Mouse (Mus musculus) thymus, postnatal 4 days (tissue): ENCODE data around the gene Slc29a3.
"Not testable (repeated sequence)": the region's sequence is repeated elsewhere in the genome, so short reads cannot be mapped to it uniquely, and the experiment has no call there.

Experiments
- DNase-seq: peaks from one replicate; pipeline ENCODE4 v3.0.0; 2021

The Slc29a3 gene

DNA sequence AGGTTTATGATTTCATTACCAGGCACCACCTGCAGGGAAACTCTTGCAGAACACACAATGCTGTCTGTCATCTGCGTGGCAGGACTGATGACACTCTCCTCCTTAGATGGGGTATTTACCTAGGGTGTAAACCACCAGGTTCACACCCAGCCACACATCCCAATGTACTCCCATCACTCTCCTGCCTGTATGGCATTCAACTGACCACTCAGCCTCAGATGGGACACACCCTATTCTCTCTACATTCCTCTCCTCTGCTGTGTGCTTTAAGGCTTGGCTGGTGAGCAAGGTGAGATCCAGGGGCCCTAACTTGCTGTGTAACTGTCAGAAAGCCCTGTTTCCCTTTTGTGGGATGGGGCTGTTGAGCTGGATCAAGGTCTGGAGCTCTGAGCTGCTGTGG lies 9.5 kb upstream of the Slc29a3 start:
- DNase-seq = no peak

DNA sequence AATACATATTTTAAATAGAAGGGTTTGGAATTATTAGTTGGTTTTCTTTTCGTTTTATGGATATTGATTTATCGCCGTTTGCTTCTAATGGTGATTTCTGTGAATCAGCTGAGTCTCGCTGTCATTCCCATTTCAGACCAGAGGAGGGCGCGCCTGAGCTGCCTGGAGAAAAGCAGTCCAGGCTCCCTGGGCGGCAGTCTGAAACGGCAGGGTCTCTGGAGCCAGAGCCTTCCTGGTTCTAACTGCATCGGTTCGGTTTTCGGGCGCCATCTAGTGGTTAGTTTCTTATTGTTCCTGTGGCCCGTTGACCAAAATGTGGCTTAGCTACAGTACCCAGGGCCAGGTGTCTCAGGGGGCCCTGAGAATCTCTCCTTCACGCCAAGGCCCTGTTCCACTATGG lies 7.8 kb upstream of the Slc29a3 start:
- peak; percentile 92 for DNase-seq

DNA sequence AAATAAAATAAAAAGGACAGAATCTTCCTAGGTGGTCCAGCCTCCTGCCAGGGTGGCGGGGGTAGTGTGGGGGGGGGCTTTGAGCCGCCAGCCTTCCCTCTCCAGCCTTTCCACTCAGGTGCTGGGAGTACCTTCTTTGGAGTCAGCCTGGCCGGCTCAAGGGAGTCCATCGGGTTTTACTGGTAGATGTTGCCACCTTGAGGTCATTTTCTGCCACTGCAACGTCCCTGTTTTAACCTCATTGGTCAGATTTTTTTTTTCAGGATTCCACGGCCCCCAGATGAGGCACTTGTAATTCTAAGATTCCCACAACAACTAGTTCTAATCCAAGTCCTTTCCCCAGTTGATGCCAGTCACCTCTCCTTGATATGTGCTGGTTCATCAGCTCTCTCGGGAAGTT lies 4.4 kb upstream of the Slc29a3 start:
- DNase-seq = peak; percentile 76

DNA sequence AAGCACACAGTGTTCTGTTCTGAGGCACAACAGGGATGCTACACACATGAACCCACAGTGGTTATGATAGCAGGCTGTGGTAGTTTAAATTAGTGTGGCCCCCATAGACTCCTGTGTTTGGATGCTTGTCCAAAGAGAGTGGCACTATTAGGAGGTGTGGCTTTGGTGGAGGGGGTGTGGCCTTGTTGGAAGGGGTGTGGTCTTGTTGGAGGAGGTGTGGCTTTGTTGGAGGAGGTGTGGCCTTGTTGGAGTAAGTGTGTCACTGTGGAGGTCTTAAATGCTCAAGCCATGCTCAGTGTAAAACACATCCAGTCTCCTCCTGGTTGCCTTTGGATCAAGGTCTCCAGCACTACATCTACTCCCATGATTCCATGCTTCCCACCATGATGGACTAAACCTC lies 3.6 kb upstream of the Slc29a3 start:
- no peak for DNase-seq

DNA sequence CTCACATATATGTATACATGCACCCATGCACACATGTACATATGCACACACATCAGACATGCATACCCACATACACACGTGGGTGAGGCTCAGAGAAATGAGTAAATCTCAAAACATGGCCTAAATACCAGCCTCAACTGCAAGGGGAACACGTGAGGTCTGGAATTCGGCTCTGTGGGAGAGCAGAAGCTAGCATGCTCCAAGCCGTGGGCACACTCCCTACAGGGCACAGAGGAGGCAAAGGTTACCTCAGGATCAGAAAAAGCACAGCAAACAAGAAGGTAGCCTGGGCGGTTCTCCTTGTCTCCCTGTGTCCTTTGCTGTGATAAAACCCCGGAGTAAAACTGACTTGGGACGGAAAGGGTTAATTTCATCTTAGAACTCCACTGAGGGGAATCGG lies 1.3 kb upstream of the Slc29a3 start:
- no peak for DNase-seq

DNA sequence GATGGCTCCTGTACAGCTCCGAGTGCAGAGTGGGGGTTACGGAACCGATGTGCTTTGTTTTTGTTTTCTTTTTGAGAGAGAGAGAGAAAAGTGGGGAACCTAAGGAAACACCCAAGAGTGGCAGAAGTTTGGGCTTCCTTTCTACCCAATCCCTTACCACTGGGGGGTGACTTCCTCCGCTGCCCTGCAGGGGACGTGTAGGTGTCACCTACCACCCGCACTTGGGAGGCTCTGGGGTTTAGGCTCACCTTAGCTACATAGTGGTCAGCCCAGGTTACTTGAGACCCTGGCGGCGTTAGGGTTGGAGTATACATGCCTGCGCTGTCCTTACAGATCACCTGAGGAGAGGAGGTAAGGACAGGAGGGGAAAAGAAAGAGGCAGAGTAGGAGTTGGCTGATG lies 667 bp upstream of the Slc29a3 start:
- peak; percentile 68 for DNase-seq

DNA sequence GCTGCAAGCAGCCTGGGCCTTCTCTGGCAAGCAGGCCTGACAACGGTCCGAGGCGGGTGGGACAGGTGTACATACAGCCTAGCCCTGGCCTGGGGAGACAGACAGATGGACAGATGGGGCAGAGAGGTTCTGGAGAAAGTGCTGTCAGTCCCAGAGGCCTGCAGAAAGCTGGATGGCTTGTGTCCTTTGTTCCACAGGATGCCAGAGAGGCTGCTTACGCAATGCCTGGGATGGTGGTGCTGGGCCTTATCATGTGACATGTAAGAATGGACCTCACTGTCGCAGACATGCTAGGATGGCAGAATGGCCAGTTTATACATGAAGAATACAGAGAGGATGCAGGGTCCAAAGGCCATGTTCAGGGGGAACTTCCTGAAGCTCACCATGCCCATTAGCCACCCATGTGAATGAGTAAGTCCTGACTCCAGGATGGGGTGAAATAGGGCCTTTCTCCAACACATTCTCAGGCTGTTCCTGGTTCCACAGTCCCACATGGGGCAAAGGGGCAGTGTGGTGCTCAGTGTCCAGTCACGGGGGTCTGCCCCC lies 4.9 kb downstream of the Slc29a3 start:
- DNase-seq = no peak

DNA sequence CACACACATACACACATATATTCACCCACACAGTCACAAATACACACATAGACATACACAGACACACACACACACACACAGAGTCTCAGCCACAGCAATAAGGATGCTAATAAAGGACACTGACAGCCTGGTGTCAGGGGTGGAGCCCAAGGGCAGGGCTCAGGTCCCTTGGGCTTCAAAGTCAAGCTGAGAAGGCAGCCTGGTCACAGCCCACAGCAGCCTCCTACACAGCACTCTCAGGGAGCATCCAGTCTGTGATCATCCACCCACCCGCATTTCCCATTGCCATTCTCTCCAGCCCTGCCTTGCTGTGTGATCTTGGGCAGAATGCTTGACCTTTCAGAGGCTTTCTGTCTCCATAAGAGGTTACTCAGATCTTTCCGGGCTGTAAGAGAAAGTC lies 6.1 kb downstream of the Slc29a3 start:
- no peak for DNase-seq

DNA sequence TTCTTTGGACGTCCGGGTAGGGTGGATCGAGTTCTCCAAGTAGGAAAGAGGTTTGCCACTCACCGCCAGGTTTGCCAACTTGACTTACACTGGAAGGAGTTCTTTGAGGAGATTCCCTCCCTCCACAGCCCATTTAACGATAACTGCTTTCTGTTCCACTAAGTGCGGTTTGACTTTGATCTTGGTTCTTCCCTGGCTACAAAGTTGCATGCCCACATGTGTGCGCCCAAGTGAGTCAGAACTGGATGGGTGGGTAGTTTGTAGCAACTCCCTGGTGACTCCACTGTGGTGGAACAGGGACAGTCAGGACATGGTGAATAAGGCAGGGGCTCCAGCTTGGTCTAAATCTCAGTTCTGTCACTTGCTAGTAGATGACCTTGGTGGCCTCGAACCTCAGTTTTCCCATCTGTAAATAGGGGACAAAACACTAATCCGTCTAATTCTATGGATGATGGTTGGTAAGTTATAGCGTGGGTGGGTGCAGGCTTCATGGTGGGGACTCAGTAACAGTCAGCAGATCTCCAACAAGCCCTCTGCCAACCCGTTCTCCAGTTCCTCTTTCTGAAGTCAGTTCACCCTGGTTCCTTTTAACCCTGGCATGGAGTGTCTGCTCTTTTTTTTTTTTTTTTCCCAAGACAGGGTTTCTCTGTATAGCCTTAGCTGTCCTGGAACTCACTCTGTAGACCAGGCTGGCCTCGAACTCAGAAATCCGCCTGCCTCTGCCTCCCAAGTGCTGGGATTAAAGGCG lies 7.9 kb downstream of the Slc29a3 start:
- no peak for DNase-seq

DNA sequence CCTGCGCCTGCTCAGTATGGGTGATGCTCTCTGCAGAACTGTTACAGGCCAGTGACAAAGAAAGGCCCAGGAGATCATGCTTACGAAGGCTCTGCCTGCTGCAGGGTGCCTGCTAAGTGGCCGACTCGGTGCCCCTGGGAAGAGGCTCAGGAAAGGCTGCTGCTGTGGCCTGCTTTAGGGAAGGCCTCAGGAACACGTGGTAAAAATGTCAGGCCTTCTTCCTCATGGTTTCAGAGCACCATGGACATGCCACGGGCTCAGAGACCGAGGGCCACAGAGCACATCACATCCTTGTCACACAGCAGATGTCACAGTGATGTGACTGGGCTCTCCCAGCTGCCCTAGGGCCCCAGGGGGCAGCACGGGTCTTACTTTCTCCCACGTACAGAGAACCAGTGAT lies 8.9 kb downstream of the Slc29a3 start:
- no peak for DNase-seq

DNA sequence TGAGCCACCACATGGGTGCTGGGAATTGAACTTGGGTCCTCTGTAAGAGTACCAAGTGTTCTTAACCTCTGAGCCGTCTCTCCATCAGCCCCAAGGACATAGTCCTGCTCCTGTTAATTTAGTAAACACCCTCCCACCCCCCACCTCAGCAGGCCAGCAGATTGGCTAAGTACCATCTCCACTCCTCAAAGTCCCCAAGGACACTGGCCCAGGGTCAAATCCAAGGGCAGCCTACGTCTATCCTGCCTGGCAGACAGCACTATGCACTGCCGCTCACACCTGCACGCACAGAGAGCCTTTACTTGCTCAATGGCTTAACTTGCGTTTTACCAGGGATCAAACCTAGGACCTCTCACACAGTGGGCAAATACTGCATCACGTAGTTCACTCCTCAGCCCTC lies 9.7 kb downstream of the Slc29a3 start:
- no peak for DNase-seq

DNA sequence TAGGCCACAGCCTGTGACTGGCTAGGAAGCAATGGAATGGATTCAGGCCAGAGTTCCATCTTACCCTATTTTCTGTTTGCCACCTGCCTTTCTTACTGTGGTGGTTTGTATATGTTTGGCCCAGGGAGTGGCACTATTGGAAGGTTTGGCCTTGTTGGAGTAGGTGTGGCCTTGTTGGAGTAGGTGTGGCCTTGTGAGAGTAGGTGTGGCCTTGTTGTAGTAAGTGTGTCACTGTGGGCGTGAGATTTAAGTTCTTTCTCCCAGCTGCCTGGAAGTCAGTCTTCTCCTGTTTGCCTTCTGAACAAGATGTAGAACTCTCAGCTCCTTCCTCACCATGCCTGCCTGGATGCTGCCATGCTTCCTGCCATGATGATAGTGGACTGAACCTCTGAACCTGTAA lies 10.3 kb downstream of the Slc29a3 start:
- not testable (repeated sequence) for DNase-seq

DNA sequence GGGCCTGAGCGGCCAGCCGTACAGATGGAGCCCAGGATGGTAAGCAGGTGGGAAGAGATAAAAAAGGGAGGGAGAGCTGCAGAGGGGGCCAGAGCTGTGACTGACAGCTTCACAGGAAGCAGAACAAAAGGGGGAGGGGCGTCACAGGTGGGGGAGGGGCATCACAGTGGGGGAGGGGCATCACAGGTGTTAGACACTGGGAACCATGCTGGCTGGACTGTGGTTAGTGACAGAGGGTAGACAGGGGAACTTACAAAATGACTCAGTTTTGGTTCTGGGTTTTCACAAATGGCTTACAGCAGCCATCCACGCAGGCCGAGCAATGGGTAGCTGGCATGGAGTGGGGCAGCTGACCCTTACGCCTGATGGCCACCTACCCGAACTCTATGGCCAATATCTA lies 11.2 kb downstream of the Slc29a3 start:
- DNase-seq = peak; percentile 48

DNA sequence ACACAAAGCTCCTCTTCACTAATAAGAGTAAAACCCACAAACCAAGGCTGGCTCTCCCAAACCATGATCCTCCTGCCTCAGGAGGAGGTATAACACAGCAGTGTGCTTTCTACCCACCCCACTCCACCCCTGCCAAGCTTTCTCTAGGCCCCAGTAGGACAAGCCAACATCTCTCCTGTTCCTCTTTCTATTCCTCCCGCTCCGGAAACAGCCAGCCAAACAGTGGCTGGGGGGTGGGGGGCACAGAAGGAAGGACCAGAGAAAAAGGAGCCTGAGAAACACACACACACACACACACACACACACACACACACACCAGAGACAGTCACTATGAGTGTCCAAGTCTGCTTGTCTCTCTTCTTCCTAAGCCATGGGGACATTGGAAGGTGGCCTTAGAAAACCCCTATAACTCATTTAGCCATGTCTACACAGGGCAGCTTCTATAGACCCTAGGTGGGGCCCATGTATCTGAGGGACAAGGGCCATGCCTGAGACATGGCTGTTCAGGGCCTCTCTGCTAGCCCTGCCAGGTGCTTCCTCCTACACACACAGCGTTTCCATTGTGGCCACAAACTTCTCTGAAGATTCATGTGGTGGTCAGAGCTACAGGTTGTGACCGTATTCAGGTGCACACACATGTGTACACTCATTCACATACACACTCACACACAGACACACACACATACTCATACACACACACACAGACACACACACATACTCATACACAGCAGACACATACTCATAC lies 12.8 kb downstream of the Slc29a3 start:
- DNase-seq = peak; percentile 36

DNA sequence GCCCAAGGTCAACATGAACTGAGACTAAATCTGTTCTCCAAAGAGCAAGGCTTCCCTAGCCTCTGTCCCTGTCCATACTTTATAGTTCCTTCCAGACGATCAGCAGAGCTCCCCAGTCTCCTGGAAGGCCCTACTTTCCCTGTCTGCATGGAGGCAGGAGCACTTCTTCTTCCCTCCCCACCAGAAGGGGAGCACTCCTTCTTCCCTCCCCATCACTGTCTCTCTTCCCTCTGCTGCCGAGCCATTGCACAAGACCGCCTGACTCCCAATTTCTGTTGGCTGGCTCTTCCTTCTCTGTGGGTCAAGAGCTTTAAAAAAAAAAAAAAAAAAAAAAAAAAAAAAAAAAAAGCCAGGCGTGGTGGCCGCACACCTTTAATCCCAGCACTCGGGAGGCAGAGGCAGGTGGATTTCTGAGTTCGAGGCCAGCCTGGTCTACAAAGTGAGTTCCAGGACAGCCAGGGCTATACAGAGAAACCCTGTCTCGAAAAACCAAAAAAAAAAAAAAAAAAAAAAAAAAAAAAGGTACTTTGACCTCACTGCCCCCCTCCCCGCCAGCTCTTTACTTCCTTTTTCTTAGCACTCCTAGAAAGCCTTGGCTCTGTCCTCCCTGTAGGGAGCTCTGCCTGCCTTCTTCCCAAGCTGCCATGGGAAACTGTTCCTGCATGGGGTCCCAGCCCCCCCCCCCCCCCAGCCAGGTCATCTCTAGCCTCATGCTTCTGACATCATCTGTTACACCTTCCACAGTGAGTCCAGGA lies 14.5 kb downstream of the Slc29a3 start:
- DNase-seq = no peak

DNA sequence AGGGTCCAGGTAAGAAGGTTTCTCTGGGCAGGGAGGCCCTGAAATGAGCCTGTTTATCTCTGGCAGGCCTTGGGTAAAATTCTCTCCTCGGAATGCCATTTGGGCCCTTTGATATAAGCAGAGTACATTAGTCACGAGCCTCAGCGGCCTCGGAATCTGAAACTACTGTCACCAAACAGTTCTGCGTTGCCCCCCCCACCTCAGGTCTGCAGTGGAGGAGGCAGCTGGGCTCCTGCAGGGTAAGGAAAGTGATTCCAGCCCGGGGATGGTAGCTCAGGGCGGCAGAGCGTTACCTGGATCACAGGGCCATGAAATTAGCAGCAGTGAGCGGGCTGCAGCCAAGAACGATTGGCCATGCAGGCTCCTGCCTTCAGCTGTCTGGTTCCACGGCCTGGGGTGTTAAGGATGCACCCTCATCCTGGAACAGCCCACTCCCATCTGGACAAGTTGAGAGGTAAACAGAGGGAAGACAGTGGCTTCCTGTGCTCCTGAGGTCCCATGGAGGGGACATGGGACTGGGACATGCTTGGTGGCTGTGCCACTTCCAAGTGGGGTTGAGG lies 15.3 kb downstream of the Slc29a3 start:
- DNase-seq = no peak

DNA sequence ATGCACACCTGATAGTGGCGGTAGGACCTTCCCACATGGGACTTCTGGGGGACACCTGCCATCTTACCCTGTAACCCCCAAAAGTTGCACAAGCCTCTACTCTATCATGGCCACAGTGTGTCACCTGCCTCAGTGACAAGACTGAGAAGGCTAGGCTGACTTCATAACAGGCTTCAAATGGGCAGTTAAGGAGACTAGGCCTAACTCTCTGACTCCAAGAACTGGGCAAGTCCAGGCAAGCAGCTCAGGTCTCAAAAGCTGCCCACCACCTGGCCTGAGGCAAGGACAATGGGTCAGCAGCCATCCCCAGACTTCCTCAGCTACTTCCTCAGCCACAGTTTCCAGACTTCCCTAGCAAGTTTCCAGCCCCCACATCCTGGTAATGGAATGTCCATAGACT lies 16.9 kb downstream of the Slc29a3 start:
- DNase-seq = no peak

DNA sequence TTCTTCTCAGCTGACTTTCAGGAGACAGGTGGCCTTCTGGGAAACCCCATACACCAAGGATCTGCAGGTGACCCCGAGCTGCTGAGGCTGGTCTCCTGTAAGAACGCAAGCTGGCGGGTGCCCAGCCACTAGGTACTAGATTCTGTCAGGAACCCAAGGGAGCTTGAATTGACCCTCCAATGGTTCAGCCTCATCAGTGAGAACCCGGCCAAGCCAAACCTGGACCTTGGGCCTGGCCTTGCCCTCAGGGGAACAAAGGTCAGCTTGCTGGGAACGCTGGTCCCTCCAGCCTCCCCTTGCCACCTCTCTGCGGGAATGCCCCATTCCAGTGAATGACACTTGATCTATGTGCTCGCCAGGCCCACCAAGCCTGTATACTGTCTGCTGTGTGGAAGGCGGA lies 19.1 kb downstream of the Slc29a3 start:
- no peak for DNase-seq

DNA sequence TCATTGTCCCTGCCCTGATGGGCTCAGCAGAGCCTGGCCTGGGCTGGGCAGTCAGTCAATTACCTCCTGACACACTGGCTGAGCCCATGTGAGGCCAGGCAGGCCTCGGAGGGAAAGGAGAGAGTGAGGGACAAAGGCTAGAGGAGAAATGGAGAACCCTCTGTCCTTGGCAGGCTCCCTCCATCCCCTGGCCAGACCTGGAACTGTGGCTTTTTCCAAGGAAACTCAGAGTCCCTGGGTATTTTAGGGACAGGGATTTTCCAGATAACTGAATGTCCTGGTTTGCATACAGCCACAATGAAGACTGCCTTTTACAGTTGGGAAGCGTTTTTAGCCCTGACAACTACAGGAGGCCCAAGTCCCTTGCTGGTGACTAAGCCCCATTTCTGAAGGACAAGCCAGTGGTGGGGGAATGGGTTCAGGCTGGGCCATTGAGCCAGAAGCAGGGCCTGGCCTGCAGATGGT lies 20.2 kb downstream of the Slc29a3 start:
- DNase-seq = no peak

DNA sequence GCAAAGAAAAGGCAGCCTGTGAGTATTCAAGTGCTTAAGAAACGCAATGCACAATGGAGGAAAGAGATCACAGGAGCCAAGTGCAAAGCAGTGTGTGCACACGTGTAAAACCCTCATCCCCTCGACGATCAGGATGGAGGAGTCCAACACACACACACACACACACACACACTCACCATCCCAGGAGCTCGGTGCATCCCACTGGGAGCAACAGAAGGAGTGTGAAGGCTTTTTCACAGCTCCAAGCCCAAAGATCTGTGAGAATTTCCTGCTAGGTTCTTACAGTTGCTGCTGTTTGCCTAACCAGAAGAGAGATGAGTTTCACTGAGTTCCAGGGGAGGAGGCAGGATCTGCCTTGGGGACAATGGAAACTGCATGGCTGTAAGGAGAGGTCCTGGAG lies 20.9 kb downstream of the Slc29a3 start:
- DNase-seq = no peak

DNA sequence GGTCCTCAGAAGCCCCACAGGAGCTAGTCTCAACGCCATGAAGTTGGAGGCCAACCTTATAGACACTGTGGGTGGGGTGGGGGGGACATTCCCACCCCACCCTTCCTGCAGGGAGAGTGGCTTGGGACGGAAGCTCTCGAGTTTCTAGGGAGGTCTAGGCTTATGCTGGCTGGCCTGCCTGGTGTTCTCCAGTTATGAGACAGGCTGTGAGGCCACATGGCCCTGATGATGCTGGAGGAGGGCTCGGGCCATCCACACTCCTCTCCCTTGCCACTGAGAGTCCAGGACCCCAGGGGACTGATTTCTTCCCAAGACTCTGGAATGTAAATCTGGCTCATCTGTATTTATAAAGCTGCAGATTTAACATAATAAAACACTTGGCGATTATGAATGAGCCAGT lies 25.3 kb downstream of the Slc29a3 start:
- DNase-seq = no peak

DNA sequence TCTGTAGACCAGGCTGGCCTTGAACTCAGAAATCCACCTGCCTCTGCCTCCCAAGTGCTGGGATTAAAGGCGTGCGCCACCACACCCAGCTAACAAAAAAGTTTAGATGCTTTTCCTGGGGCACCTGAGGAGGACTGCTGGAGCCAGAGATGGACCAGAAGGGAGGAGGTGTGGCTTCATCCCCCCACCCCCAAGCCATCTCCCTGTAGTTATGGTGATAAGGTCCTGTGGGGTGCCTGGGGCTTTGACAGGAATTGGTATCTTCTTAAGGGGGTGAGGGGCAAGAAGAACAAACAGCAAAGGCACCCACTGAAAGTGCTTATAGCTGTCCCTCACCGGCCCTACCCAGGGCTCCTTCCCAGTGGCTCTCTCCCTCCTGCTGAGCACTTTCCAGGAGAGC lies 25.7 kb downstream of the Slc29a3 start:
- no peak for DNase-seq

DNA sequence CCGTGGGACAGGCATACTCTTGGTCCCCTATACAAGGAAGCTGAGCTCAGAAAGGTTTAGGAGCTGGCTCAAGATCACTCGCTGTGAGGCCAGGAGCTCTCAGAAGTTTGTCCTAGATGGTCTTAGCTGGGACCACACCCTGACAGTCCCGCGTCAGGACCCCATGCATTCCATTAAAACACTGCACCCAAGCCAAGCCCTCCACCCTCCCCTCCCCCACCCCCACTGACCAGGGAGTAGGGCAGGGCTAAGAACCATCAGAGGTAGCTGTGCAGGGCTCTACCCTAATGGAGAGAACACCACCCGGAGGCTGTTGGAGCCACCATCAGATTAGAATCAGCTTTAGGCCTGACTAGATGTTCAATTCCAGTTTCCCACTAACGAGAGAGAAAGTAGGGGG lies 28.1 kb downstream of the Slc29a3 start:
- DNase-seq = no peak
